Mouse (Mus musculus): ENCODE data around the gene Map1b. TPM values are rescaled to one million over a fixed set of nuclear protein-coding genes. Genes with fewer than 3 reads are reported as not detected.
A peak's percentile ranks its signal among the peaks of the same experiment; 100 is the strongest.

Map1b gene
- polyA plus RNA-seq, 1 experiment from 2014 or later: 10.1 TPM

DNA sequence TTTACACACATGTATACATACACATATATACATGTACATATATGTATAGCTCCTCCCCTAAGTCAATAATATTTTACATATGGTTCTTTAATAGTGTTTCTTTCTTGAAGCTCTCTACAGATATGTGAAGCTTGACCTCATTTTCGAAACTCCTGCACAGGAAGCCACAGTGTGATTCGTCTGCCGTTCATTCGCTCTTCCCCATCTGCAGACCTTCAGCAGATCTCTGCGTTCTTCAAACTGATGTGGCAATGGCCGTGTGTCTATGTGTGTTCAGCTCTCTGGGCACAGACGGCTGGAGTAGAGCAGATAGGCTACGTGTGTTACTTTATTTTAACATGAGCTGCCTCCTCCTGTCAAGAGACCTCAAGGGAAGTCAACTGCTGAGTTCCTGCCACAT lies 9.2 kb upstream of the Map1b start:
- in situ Hi-C loops (cut with MboI; ENCODE audit: low pct_unique_long_range_greater_than_20kb): no loop called here
- ChIA-PET CTCF (interaction anchor here (1.4 to 1.6 kb wide), 2 partner anchors 150 to 312 kb away, joined by 3 to 4 read pairs; no protein-coding TSS in a partner anchor), POLR2A (no interaction called here)
- no peak for TF ChIP-seq CTCF (IDR thresholded peaks at IDR 0.05)
- no peak for ATAC-seq
- H3K27me3 ChIP-seq: no peaks in the 10 kb centered on the region
- DNase-seq (ENCODE audit: low read depth, low spot score): no peak

DNA sequence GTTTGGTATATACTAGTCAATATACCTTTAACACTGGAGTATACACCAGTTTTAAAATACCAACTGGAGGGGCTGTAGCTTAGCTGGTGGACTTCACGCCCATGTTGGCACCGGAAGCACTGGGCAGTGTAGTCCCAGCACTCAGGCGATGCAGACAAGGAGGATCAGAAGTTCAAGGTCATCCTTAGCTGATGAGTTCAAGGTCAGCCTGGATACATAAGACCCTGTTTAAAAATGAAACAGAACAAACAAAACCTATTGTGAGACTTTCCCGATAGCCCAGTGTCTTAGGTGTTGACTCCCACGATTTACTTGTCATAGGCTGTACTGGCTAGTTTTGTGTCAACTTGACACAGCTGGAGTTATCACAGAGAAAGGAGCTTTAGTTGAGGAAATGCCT lies 1.5 kb upstream of the Map1b start:
- ATAC-seq: no peak
- no peak for DNase-seq (ENCODE audit: low read depth, low spot score)
- CTCF ChIA-PET: interaction anchor here (0.8 kb wide), 1 partner anchor 12 kb away, joined by 3 read pairs; no protein-coding TSS in a partner anchor
- no peak for TF ChIP-seq CTCF (IDR thresholded peaks at IDR 0.05)
- in situ Hi-C loops (cut with MboI; ENCODE audit: low pct_unique_long_range_greater_than_20kb): no loop called here
- H3K27me3 ChIP-seq: no peaks in the 10 kb centered on the region
- POLR2A ChIA-PET: no interaction called here

DNA sequence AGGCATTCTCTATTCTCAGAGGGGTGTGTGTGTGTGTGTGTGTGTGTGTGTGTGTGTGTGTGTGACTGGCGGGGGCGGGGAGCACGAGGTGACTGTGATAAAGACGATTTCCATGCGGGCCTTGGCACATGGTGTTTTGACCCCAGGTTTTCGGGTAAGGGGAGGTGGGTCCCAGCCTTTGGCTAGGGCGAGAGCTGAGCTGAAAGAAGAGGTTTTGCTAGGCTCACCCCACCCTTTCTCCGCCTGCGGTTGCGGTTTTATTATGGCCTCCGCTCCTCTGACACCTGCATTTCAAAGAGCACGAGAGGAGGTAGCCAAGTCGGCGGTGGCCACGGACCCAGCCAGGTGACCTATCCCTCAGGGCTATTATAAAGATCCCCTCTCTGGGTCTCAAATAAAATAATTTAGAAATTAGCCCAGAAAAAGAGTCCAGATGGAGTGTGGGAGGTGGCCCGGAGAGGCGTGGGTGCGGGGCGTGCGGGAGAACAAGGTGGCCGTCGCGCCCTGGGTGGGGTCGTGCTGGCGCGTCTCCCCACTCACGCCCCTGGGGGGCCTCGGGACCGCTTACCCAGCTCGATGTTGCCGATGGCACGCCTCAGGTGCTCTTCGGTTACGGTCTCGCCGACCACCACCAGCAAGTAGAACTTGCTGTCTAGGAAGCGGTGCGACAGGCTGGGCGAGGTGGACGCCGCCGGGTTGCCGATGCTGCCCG lies 448 bp downstream of the Map1b start:
- ATAC-seq (no peak), DNase-seq (ENCODE audit: low read depth, low spot score) (no peak)
- TF ChIP-seq CTCF (IDR thresholded peaks at IDR 0.05): no peak
- no peaks in the 10 kb centered on the region for H3K27me3 ChIP-seq
- ChIA-PET CTCF (interaction anchor here (1.3 kb wide), 1 partner anchor 12 kb away, joined by 4 read pairs; no protein-coding TSS in a partner anchor), POLR2A (no interaction called here)
- in situ Hi-C loops (cut with MboI; ENCODE audit: low pct_unique_long_range_greater_than_20kb): no loop called here

DNA sequence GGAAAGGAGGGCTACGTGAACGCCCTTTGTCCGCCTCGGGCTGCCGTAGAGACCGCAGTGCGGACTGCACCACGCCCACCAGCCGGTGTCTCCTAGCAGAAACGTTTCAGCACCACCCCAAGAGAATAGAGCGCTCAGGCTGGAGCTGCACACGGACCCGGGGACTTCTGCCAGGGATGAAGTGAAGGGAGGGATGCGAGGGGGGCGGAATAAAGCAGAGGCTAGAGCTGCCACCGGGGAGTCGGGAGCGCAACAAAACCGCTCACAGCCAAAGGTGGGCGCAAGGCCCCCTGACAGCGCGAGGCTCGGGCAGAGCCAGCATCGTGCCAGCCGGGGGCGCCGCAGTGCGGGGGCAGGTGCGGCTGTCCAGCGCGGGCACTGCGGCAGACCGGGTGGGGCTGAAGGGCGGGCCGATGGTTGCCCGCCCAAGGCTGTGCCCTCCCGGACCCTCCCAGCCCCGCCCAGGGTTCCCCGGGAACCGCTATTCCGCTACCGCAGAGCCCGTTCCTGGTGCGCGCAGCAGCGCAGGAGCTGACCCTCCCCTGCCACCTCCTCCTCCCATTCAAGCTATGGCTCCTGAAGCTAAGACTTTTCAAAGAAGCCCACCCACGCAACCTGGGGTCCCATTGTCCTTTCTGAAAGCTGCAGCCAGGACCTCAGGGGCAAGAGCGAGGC lies 1.3 kb downstream of the Map1b start:
- CTCF ChIA-PET: interaction anchor here (0.7 to 1.3 kb wide), 3 partner anchors 11 to 25 kb away, joined by 3 to 4 read pairs (median 3); no protein-coding TSS in a partner anchor
- peak; percentile 17 for ATAC-seq
- TF ChIP-seq CTCF (IDR thresholded peaks at IDR 0.05): no peak

DNA sequence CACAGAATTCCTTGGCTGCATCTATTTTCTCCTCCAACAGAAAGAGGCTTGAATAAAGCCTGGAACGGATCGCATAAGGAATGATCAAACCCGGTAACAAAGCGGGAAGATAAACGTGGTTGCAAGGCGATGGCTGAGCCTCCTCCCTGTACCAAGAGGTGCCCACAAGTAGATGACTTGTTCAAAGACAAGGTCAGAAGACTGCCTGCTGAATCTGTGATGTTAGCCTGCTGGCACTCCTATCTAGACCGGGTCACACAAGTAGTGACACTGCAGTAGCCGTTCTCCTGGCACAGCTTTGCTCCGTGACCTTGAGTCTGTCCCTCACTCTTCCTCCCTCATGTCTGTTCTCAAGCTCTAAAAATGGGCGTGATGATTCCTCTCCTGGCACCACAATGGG lies 2.4 kb downstream of the Map1b start:
- ATAC-seq (no peak), DNase-seq (ENCODE audit: low read depth, low spot score) (no peak)
- CTCF ChIA-PET: interaction anchor here (0.7 to 1.7 kb wide), 2 partner anchors 14 to 139 kb away, joined by 3 to 5 read pairs; no protein-coding TSS in a partner anchor
- in situ Hi-C loops (cut with MboI; ENCODE audit: low pct_unique_long_range_greater_than_20kb): loop anchor here (5.0 kb wide), 2 partner anchors 137 to 318 kb away; no protein-coding TSS in a partner anchor
- POLR2A ChIA-PET: interaction anchor here (0.7 kb wide), 1 partner anchor 152 kb away, joined by 4 read pairs; no protein-coding TSS in a partner anchor
- no peak for TF ChIP-seq CTCF (IDR thresholded peaks at IDR 0.05)
- no peaks in the 10 kb centered on the region for H3K27me3 ChIP-seq

More for the DNA sequence above, 1.3 kb downstream of the Map1b start:
- no peaks in the 10 kb centered on the region for H3K27me3 ChIP-seq
- no peak for DNase-seq (ENCODE audit: low read depth, low spot score)
- in situ Hi-C loops (cut with MboI; ENCODE audit: low pct_unique_long_range_greater_than_20kb): loop anchor here (5.0 kb wide), 2 partner anchors 138 to 317 kb away; no protein-coding TSS in a partner anchor
- POLR2A ChIA-PET: interaction anchor here (0.7 kb wide), 1 partner anchor 153 kb away, joined by 4 read pairs; no protein-coding TSS in a partner anchor

DNA sequence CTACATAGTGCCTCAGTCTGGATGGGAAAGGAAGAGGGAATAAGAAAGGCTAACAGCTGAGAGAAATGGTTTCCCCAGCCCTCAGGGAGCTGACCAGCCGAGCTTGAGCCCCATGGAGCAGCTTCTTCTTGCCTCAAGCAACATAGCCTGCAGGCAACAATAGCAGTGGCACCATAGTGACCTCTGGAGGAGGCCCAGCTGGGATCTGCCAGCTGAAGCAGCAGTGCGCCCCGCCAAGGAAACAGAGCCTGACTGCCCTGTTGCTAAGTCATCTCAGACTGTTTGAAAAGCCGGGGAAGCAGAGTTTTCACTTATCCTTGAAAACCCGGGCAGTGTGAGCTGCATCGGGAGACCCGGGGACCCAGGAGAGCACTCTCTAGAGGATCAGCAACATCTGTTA lies 3.2 kb downstream of the Map1b start:
- DNase-seq (ENCODE audit: low read depth, low spot score) (no peak), ATAC-seq (no peak)
- no peaks in the 10 kb centered on the region for H3K27me3 ChIP-seq
- TF ChIP-seq CTCF (IDR thresholded peaks at IDR 0.05): no peak
- in situ Hi-C loops (cut with MboI; ENCODE audit: low pct_unique_long_range_greater_than_20kb): loop anchor here (5.0 kb wide), 2 partner anchors 136 to 319 kb away; no protein-coding TSS in a partner anchor
- ChIA-PET POLR2A (no interaction called here), CTCF (interaction anchor here (1.1 to 1.7 kb wide), 2 partner anchors 136 to 138 kb away, joined by 3 to 5 read pairs; no protein-coding TSS in a partner anchor)

DNA sequence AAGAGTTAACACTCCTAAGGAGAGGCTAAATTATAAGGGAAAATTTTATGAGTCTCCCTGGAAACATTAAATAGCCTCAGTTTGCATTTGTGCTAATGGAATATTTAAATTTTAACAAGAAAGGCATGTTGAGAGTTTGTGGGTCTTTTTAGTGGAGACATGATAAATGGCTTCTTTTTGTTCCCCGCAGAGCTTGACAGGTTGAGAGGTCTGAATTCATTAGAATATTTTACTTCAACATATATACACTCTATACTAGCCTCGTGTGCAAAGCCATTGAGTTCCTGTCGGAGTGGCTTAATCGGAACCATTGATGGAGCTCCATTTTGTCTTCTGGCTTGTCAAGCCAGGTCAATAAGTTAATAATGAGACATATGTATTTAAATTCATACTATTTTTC lies 6.4 kb downstream of the Map1b start:
- no peaks in the 10 kb centered on the region for H3K27me3 ChIP-seq
- no peak for TF ChIP-seq CTCF (IDR thresholded peaks at IDR 0.05)
- ChIA-PET CTCF (no interaction called here), POLR2A (interaction anchor here (0.6 kb wide), 1 partner anchor 37 kb away, joined by 3 read pairs; no protein-coding TSS in a partner anchor)
- DNase-seq (ENCODE audit: low read depth, low spot score) (no peak), ATAC-seq (no peak)
- in situ Hi-C loops (cut with MboI; ENCODE audit: low pct_unique_long_range_greater_than_20kb): loop anchor here (5.0 kb wide), 2 partner anchors 133 to 322 kb away; no protein-coding TSS in a partner anchor

DNA sequence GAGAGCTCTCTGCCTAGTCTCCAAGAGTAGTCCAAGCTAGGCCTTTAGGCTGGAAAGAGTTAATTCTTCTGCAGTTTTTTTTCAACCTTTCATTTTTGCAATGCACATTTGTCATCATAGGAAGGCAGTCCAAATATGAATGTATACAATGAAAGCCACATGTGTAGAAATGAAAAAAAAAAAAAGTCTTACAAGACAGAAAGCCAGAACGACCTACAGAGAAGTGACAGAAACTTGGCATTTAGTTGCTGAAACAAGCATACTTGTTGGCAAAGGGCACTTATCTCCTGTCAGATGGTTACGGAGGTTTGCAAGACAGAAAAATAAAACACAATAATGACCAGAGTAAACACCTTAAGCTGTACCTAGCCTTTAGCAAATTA lies 9.8 kb downstream of the Map1b start:
- POLR2A ChIA-PET: no interaction called here
- TF ChIP-seq CTCF (IDR thresholded peaks at IDR 0.05): no peak
- CTCF ChIA-PET: interaction anchor here (1.2 to 1.3 kb wide), 2 partner anchors 12 to 131 kb away, joined by 3 to 5 read pairs; no protein-coding TSS in a partner anchor
- ATAC-seq (no peak), DNase-seq (ENCODE audit: low read depth, low spot score) (no peak)
- in situ Hi-C loops (cut with MboI; ENCODE audit: low pct_unique_long_range_greater_than_20kb): no loop called here
- H3K27me3 ChIP-seq: no peaks in the 10 kb centered on the region

DNA sequence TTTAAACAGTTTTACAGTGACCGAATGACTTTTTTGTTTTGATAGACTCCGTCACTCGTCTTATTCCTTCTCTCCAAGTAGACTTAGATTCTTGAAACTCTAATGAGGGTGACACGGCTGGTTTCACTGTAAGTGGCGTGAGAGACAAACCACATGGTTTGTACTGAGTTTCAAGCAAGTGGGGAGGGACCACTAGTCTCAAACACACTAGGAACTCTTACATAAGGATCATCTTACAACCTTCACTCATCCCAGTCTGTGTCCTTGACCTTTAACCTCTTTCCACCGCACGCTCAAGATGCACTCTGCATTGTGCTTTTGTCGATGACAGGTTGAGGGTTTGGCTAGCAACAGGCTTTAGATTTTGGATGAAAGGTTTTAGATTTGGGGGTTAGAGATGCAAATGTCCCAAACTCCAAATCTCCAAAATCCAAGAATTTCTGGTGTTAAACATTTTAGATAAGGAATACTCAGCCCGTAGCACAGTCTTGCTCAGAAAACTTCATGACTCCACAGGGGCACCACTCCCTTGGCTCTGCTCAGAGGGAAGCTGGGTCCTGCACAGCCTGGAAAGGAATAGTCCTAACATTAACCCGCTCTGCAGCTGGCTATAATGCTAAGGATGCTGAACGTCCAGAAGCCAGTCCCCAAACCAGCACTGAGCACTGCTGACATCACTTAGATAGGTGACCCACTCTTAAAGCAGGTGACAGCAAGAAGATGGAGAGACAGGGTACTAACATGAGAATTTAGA lies 10.3 kb downstream of the Map1b start:
- ChIA-PET POLR2A (no interaction called here), CTCF (interaction anchor here (0.7 to 1.3 kb wide), 3 partner anchors 12 to 131 kb away, joined by 3 to 5 read pairs (median 3); no protein-coding TSS in a partner anchor)
- no peak for TF ChIP-seq CTCF (IDR thresholded peaks at IDR 0.05)
- no peaks in the 10 kb centered on the region for H3K27me3 ChIP-seq
- in situ Hi-C loops (cut with MboI; ENCODE audit: low pct_unique_long_range_greater_than_20kb): no loop called here
- ATAC-seq: no peak
- DNase-seq (ENCODE audit: low read depth, low spot score): no peak

DNA sequence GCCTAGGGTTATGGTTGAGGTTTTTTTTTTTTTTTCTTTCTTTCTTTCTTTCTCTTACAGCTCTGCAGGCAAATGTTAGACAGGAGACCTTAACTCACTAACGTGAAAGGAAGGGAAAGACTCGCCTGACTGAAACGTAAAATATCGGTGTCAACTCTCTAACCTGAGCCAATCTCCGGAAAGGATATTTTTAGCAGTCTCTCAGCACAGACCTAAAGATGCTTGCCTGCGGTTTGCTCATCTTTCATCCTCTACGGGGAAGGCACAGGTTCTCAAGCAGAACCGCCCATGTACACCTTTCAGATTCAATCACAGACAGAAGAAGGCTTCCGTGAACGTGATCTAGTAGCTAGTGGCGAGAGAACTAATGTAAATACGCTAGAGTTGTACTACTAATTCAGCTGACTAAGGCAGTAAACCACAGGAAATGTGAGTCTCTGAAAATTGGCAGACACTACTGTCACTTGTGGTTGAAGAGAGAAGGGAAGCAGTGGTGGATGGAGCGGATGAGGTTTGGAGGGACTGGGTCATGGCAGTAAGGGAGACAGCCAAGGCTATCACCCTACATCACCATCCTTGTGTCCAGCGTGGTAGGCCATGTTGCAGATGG lies 12.9 kb downstream of the Map1b start:
- in situ Hi-C loops (cut with MboI; ENCODE audit: low pct_unique_long_range_greater_than_20kb): no loop called here
- TF ChIP-seq CTCF (IDR thresholded peaks at IDR 0.05): no peak
- CTCF ChIA-PET: interaction anchor here (1.3 kb wide), 1 partner anchor 12 kb away, joined by 4 read pairs; the partner anchor contains the start of gene Map1b
- POLR2A ChIA-PET: no interaction called here
- DNase-seq (ENCODE audit: low read depth, low spot score): no peak
- no peak for ATAC-seq
- no peaks in the 10 kb centered on the region for H3K27me3 ChIP-seq
